Mouse (Mus musculus): ENCODE results near the gene Tjp3. TPM values are rescaled to one million over a fixed set of nuclear protein-coding genes. Genes with fewer than 3 reads are reported as not detected.
A peak's percentile ranks its signal among the peaks of the same experiment; 100 is the strongest.

The Tjp3 gene
- total RNA-seq, 1 experiment from 2014 or later: 3.5 TPM

- peak; percentile 71 for ATAC-seq (replicated peaks; ENCODE audit: low read depth, poor library complexity, severe bottlenecking)
Measured at GRCm38 (mm10) chr10:81319741-81320549, 28.6 kb upstream of the Tjp3 start.

DNA sequence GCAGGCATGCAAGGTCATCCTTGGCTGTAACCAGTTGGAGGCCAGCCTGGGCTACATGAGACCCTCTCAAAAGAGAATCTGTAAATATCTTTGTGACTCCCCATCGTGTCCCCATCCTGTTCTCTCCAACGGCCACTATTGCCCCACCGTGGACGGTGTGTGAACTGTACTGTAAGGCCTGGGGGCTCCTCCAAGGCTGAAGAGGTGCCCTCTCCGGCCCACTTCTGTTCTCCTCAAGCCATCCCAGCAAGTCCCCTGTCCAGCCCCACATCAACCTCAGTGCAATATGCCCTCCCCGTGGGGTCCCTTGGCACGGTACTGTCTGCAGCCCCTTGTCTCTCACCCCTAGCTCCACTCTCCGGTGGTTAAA, 27.9 kb upstream of the Tjp3 start:
- ATAC-seq (replicated peaks; ENCODE audit: low read depth, poor library complexity, severe bottlenecking): no peak

- ATAC-seq (replicated peaks; ENCODE audit: low read depth, poor library complexity, severe bottlenecking): no peak
Measured at GRCm38 (mm10) chr10:81318589-81319329, 27.4 kb upstream of the Tjp3 start.

DNA sequence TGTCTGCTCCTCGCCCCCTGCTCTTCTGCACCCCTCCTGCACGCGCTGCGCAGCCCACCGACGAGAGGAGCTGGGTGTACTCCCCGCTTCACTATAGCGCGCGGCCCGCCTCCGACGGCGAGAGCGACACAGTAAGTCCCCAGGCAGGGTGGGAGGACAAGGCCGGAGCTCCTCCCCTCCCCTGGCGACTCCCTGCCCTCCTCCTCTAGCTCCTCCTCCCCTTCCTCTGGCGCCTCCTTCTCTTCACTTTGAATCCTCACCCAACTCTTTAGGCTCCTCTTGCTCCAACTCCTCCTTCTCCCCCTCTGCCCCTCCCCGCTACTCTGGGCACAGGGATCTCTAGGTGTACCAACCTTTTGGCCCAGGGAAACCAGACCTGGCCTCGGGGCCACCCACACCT, 25.9 kb upstream of the Tjp3 start:
- ATAC-seq (replicated peaks; ENCODE audit: low read depth, poor library complexity, severe bottlenecking): no peak; the same call in 1 of the 2 replicates

- no peak for ATAC-seq (replicated peaks; ENCODE audit: low read depth, poor library complexity, severe bottlenecking)
Measured at GRCm38 (mm10) chr10:81316338-81317060, 25.1 kb upstream of the Tjp3 start.

- no peak for ATAC-seq (replicated peaks; ENCODE audit: low read depth, poor library complexity, severe bottlenecking)
Measured at GRCm38 (mm10) chr10:81315587-81315986, 24.2 kb upstream of the Tjp3 start.

GRCm38 (mm10) chr10:81314201-81314600, 22.8 kb upstream of the Tjp3 start:
- ATAC-seq (replicated peaks; ENCODE audit: low read depth, poor library complexity, severe bottlenecking): no peak

GRCm38 (mm10) chr10:81313581-81313980, 22.2 kb upstream of the Tjp3 start:
- ATAC-seq (replicated peaks; ENCODE audit: low read depth, poor library complexity, severe bottlenecking): no peak

DNA sequence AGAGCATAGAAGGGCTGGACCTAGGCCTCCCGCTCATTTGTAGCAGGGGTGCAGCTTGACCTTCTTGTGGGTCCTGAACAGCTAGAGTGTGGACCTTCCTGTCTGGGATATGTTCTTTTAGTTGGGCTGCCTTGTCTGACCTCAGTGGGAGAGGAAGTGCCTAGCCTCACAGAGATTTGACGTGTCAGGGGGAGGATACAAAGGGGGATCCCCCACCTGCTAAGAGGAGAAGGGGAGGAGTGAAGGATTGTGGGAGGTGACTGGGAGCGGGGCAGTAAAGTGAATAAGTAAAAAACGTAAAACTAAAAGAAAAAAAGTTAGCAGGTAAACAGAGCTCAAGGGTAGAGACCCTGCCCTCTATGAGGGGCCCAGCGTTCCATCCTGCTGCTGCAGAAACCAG, 18.2 kb upstream of the Tjp3 start:
- no peak for ATAC-seq (replicated peaks; ENCODE audit: low read depth, poor library complexity, severe bottlenecking)

GRCm38 (mm10) chr10:81306837-81307682, 15.7 kb upstream of the Tjp3 start:
- no peak for ATAC-seq (replicated peaks; ENCODE audit: low read depth, poor library complexity, severe bottlenecking)

GRCm38 (mm10) chr10:81306173-81306668, 14.8 kb upstream of the Tjp3 start:
- no peak for ATAC-seq (replicated peaks; ENCODE audit: low read depth, poor library complexity, severe bottlenecking)

- ATAC-seq (replicated peaks; ENCODE audit: low read depth, poor library complexity, severe bottlenecking): no peak
Measured at GRCm38 (mm10) chr10:81305663-81306062, 14.3 kb upstream of the Tjp3 start.

DNA sequence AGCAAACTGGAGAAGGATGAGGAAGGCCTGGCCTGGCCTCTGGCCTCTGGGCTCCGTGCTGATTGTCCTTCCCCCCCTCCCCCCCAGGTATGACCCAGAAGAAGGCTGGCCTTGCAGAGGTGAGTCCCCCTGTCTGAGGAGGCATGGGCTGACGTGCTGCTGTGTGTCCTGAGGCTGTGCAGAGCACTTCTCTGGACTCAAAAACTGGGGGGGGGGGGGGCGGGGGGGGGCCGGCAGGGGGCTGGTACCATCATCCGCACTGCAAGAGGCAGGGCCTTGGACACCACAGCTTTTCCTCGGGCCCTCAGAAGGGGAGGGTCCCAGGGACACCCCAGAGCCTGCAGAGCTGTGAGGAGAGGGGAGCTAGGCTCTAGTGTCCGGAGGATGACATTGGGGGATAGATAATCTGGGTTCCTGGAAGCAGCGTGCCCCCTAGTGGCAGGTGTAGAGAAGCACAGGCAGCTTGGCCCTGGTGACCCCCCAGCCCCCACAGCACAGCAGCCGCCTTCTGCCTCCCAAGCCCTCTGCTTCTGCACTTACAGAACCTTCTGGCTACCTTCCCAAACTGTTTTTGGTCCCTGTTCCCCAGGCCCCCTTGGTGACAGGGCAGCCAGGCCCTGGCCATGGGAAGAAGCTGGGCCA, 13.3 kb upstream of the Tjp3 start:
- peak; percentile 79 for ATAC-seq (replicated peaks; ENCODE audit: low read depth, poor library complexity, severe bottlenecking)

- 0 out of 2 replicates have a peak, but pooled peaks have one; percentile 21 for ATAC-seq (replicated peaks; ENCODE audit: low read depth, poor library complexity, severe bottlenecking)
Measured at GRCm38 (mm10) chr10:81303761-81304160, 12.4 kb upstream of the Tjp3 start.

GRCm38 (mm10) chr10:81303258-81303657, 11.9 kb upstream of the Tjp3 start:
- peak; percentile 7 for ATAC-seq (replicated peaks; ENCODE audit: low read depth, poor library complexity, severe bottlenecking)

GRCm38 (mm10) chr10:81302781-81303218, 11.4 kb upstream of the Tjp3 start:
- ATAC-seq (replicated peaks; ENCODE audit: low read depth, poor library complexity, severe bottlenecking): no peak

GRCm38 (mm10) chr10:81302288-81302687, 10.9 kb upstream of the Tjp3 start:
- no peak for ATAC-seq (replicated peaks; ENCODE audit: low read depth, poor library complexity, severe bottlenecking)

GRCm38 (mm10) chr10:81301321-81301720, 9.9 kb upstream of the Tjp3 start:
- no peak for ATAC-seq (replicated peaks; ENCODE audit: low read depth, poor library complexity, severe bottlenecking)

DNA sequence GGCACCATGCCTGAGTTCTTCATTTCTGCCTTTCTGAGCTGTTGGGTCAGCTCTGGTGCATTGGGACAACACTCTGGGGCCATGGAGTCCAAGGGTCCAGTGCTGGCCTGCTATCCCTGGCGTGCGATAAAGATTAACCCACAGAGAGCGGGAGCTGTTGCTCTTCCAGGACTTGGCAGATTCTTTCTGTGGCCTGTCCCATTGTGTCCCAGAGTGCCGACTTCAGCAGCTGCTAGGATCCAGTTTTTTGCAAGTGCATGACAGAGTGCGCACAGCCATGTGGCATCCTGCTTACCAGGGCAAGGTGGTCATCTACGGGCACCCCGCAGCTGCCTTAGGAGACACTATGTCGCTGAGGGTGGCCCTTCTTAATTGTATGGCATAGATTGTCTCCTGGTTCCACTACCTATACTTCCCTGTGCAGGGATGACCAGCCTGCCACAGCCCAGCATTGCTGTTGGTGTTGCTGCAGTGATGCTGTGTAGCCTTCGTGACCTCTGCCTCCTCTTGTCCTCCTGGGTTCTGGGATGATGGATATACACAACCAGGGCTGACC, 9.0 kb upstream of the Tjp3 start:
- no peak for ATAC-seq (replicated peaks; ENCODE audit: low read depth, poor library complexity, severe bottlenecking)

Data from common myeloid progenitor, adult 5-6 weeks (primary cell).